Mouse (Mus musculus): Measurements from ENCODE around the gene Sypl2.

- TF ChIP-seq CTCF (IDR thresholded peaks at IDR 0.05; ENCODE audit: low read depth) (no peak), EP300 (IDR thresholded peaks at IDR 0.05; ENCODE audit: low read depth) (no peak)
Observed at GRCm38 (mm10) chr3:108241243-108241839, 14.9 kb upstream of the Sypl2 start.
